Mouse (Mus musculus) thymus, postnatal 25 days (tissue): ENCODE data around the gene Wasf2.

Source experiments
- DNase-seq: peaks from one replicate; pipeline ENCODE4 v3.0.0; 2022

Wasf2 gene

GRCm38 (mm10) chr4:133178305-133178704 lies 48.0 kb downstream of the Wasf2 start:
- DNase-seq = no peak

DNA sequence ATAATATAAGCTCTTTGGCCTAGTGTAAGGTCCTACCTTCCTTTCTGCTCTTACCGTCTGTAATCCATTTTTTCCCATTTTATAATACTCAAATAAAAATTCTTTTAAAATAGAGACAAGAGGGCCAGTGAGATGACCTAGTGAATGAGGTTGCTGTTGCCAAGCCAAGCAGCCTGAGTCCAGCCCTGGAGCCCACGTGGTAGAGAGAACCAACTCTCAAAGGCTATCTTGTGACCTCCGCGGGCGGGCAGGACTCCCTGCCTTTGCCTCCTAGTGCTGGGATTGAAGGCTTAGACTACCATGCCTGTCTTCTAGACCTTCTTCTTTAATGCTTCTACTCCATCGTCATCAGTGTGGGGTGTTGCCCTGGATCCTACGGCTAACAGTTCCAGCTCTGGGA lies 49.0 kb downstream of the Wasf2 start:
- no peak for DNase-seq

GRCm38 (mm10) chr4:133182439-133183033 lies 52.2 kb downstream of the Wasf2 start:
- DNase-seq = peak; percentile 48

- DNase-seq = no peak
These were observed 54.0 kb downstream of the Wasf2 start for GRCm38 (mm10) chr4:133184031-133184897.

DNA sequence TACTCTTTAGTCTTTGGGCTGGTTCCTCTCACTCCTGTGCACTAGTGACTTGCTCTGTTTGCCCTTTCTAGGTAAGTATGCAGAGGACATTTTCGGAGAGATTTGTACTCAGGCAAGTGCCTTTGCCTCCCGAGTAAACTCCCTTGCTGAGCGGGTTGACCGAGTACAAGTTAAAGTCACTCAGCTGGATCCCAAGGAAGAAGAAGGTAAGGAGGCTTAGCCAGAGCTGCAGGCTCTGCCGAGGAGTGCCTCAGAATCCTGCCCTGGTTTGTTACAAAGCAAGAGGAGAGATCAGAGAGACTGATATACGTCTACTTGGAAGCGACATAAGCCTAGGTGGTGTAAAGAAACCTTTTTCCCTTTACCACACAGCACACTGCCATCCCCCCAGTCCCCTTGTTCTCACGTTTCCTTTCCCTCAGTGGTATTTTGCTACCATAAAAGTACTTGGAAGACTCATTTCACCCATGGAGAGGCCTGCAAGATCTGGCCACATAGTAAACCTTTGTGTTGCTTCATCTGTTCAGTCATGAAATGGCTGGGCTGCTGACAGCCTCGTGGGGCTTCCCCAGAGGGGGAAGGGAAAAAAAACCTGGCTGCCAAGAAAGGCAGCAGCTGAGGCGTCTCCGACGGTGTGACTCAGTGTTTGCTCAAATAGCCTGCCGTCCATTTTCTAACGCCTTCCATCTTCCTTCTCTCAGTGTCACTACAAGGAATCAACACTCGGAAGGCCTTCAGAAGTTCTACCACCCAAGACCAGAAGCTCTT lies 54.8 kb downstream of the Wasf2 start:
- peak; percentile 41 for DNase-seq

DNA sequence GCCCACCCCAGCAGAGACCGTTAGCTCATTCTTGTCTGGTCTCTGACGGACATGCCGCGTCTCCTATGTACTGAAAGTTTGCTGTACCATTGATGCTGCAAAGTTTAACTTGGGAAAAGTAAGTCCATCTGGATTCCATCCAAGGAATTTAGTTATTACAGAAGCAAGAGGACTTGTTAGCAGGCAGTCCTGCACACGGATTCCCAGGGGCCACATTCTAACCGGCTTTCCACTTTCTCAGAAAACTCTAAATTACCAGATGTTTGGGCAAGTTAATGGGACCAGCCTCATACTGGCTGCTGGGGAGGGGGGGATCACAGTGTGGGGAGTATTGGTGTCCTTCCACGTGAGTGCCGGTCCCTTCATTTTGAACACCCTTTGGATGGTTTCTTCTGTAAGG lies 55.6 kb downstream of the Wasf2 start:
- no peak for DNase-seq

GRCm38 (mm10) chr4:133186856-133187255 lies 56.6 kb downstream of the Wasf2 start:
- no peak for DNase-seq

GRCm38 (mm10) chr4:133189396-133189795 lies 59.1 kb downstream of the Wasf2 start:
- no peak for DNase-seq

DNA sequence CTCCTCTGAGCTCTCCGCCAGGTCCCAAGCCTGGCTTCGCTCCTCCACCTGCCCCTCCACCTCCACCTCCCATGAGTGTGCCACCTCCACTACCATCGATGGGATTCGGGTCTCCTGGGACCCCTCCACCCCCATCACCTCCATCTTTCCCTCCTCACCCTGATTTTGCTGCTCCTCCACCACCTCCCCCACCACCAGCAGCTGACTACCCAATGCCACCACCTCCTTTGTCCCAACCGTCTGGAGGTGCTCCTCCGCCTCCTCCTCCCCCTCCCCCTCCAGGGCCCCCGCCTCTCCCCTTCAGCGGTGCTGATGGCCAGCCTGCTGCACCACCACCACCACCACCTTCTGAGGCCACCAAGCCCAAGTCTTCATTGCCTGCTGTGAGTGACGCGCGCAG lies 64.2 kb downstream of the Wasf2 start:
- DNase-seq = no peak

DNA sequence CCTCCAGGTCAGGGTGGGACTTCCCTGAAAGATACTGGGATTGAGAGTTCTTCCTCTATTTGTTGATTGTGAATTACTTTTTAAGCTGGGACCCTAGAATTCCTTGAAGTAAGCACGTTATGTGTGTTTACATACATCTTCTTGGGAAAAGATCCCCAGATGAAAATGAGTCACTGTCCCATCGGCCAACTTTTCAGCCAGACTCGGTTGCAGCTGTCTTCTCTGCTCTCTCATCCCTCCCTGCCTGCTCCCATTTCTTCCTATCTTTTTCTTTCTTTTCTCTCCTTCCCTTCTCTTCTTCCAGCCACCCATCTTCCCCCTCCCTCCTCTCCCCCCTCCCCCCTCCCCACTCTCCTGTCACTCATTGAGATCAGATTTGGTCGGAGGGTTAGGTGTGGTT lies 64.7 kb downstream of the Wasf2 start:
- no peak for DNase-seq

GRCm38 (mm10) chr4:133196136-133196535 lies 65.8 kb downstream of the Wasf2 start:
- peak; percentile 45 for DNase-seq

DNA sequence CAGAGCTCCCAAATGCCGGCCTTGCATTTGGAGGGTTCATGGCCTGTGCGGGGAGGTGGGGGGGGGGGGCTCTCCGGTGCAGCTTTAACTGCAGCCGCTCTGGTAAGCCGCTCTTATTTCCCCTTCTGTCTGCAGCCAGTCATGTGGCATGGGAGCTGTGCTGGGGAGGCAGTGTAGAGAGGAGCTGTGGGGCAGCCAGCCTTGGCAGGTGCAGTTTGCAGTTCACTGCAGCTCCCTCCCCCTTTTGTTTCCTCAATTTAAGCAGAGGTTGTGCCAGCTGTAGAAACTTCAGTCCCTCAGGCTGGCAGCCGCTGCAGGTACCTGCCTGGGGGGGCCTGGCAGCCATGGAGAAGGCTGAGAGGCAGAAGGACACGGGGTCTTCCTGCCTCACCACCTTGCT lies 66.5 kb downstream of the Wasf2 start:
- DNase-seq = peak; percentile 74

DNA sequence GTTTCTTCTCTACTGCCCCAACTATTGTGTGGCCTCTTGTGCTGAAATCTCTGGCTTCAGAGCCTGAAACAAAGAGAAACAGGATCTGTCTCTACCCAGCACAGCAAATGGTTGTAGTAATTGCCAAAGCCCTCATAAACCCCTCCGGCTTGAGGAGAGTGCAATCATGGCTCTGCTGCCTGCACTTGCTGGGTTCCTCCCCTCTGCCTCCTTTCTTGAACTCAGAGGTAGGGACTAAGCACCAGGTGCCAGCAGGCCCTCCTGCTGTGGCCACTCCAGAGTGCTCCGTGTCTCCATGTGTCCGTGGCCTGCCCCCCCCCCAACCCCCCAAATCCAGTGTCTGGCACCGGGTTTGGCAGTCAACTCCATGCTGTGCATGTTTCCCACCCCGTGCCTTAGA lies 67.0 kb downstream of the Wasf2 start:
- no peak for DNase-seq

- no peak for DNase-seq
These were observed 67.5 kb downstream of the Wasf2 start for GRCm38 (mm10) chr4:133197801-133198286.

GRCm38 (mm10) chr4:133198337-133199180 lies 68.3 kb downstream of the Wasf2 start:
- DNase-seq = no peak

- DNase-seq = no peak
These were observed 69.4 kb downstream of the Wasf2 start for GRCm38 (mm10) chr4:133199743-133200142.

DNA sequence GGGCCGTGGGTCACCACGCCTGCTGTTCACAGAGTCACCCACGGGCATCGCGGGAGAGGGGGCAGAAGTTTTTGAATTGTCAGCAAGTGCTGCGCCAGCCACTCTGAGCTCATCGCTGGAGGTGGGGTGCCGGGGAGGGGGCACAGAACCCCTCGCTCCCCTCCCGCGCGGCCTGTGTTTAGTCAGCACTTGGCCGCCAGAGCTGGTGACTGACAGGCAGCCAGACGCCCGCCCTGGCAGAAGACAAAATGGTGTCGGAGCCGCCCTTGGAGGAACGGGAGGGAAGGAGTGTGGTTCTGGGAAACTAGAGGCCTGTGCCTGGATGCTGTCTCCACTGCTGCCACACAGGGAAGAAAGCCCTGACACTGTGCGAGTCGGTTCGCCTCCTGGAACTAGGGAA lies 70.0 kb downstream of the Wasf2 start:
- no peak for DNase-seq

DNA sequence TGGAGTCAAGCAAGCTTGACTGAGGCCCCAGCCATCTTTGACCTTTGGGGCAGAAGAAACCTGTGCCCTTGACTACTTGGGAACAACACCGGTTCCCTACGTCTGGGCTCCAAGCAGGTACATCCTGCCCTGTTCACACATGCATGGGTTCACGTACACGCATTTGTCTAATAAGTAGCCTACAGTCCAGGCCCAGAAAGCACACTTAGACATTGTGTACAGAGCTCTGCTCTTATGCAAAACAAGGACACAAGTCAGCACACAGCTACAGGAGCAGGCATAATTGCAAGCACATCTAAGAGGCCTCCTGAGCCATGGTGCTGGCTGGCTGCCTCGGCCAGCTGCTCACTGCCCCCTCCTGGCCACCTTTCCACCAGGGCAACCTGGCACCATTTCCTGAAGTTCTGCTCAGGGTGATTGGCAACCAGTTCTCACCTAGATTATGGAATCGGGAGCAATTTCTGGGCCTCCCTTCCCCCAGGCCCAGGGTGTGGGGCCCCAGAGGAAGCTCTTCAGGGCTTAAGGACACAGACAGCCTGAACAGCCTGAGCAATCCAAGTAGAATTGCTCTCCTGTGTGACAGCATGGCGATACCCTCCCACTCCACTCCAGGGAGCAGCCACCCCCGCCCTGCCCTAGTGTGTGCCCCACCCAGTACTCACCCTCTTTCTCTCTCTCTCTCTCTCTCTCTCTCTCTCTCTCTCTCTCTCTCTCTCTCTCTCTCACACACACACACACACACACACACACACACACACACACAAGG lies 70.9 kb downstream of the Wasf2 start:
- peak; percentile 73 for DNase-seq

GRCm38 (mm10) chr4:133202254-133202653 lies 71.9 kb downstream of the Wasf2 start:
- DNase-seq = no peak

DNA sequence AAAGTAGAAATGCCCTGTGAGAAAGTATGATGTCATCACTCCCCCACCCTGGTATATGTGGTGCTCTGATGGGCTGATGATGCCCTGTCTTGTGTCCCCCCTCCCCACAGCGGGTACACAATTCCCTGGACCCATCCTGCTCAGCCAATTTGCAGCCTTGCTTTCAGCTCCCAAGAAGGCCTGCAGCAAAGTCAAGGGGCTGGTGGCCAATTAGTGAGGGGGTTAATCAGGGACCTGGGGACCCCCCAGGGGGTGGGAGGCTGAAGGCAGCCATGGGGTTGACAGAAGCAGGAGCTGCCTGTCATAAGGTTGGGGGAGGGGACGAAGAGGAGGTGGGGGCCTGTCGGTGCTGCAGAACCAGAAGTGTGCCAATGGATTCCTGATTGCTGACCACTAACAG lies 73.3 kb downstream of the Wasf2 start:
- DNase-seq = no peak

DNA sequence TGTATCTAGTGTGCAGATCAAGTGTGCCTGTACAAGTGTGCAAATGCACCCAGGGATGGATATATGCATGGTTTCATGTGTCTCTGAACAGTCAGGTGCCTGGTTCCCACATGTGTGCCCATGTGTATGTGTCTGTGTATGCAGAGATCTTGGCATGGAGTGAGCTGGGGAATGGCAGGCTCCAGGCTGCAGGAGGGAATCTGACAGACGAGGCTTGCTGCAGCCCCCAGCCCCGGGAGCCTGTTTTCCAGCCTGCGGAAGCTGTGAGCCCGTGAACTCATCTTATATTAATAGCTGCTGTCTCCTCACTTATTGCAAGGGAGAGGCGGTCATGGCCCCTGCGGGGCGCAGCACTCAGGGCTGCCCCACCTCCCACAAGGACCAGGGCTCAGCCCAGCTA lies 74.1 kb downstream of the Wasf2 start:
- DNase-seq = no peak

GRCm38 (mm10) chr4:133209366-133209765 lies 79.1 kb downstream of the Wasf2 start:
- DNase-seq = peak; percentile 64
